Mouse (Mus musculus): ENCODE data around the gene Kcne1.

Kcne1 gene

DNA sequence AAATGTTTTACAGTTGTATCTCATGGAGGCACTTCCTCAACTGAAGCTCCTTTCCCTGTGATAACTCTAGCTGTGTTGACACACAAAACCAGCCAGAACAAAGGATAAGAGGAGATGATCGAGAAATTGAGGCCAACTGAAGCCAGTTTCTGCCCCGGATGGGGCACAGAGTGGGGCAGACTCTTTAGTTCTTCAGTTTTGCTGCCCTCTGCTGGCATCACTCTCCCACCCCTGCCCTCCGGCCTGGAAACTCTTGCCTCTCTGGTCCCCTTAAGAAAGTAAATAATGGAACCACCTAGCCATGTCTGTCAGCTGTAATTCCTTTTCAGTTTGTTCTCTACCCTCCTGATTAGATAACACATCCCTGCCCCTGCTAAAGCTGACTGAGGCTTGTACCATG lies 51.3 kb downstream of the Kcne1 start:
- no peak for DNase-seq (ENCODE audit: low spot score)

DNA sequence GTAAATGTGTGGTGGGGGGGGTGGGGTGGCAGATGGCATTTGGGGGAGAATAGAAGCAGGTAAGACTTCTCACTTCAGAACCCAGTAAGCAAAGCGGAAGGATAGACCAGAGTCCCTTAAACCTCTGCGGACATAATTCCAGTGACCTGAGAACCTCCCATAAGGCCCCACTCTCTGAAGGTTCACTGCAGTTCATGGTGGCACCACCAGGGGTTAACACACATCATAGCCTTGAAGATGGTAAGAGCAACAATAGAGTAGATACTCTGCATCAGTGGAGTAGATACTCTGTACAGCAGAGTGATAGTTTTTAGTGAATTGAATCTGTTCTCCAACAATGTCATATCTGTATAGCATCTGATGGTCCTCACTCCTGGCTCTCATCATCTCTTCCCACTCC lies 53.7 kb downstream of the Kcne1 start:
- DNase-seq (ENCODE audit: low spot score) = no peak

DNA sequence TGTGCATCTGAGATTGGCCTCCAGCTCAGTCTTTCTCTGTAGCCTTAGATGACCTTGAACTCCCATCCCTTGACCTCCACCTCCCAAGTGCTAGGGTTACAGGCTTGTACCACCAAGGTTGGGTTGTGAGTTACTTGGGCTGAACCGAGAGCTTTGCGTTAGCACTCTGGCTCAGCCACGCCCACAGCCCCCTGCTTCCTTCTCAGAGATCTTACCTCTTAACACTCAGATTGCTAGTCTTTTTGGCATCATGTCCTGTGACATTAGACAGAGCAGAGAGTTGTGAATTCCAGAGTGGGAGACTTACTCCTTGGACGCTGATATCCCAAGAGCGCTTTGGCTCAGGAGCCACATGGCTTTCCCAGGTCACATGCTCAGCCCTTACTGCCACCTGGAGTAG lies 56.8 kb downstream of the Kcne1 start:
- DNase-seq (ENCODE audit: low spot score) = no peak

DNA sequence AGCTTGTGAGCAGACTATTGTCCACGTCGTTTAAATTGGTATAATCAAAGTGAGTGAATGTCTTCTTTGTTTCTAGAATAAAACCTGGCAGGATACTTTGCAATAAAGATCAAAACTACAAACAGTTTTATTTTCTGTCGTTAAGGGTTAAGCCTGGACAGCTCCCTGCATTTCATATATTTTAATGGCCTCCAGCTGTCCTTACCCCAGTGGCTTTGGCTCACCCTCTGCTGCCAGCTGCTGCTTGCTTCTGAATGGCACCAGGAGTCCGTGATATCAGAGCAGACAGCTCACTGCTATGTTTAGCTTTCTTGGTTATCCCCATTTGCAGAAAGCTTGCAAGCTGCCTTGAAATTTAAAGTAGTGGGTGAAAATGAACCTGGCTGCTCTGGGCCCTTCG lies 57.3 kb downstream of the Kcne1 start:
- no peak for DNase-seq (ENCODE audit: low spot score)

DNA sequence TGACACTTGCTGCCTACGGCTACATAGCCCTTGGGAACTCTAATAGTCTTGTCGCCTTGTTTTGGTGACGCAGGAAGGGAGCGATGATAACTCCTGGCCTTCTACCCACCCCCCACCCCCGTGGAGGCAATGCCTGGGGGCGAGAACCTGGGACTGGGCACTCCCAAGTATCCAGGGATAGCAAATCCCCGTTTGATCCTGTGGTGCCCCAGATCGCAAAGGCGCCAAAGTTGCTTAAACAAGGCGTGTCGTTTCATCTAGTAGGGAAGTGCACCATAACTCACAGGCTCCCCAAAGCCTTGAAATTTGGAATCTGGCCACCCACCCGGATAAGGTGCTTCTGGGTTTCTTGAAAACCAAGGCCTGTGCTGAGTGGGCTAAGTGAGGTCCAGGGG lies 57.9 kb downstream of the Kcne1 start:
- DNase-seq (ENCODE audit: low spot score) = no peak

DNA sequence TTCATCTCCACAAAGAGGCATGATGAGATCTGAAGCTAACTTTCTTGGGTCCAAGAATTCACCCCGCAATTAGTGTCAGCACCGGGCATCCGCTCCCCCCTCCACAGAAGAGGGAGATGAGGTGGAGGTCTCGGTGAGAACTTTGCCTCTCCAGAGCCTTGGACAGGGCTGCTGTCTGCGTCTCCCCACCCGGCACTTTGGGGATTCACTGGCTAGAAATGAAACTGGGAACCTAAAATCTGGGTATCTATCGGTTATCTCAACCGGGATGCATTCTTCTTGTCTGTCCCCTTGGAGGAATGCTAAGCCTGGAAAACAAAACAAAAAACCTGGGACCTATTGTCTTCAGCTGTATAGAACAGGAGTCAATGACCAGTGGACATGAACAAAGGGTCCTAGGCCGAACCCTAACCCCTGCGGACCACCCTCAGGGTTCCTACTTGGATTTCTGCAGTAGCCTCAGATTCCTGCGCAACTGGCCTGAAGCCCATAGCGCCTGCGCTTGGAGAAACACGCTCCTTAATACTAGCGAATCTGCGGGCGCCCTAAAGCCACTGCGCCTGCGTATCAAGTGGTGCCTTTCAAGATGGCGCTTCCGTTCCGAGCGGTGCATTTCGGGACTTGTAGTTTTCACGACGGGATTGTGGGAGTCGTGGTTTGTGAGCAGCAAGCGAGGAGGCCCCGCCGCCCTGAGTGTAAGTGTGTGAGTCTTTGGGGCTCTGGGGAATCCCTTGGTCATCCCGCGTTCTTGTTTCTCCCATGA lies 58.4 kb downstream of the Kcne1 start, which contains the start of gene Smim11:
Gene Smim11 (plus strand): TSS at position 638 of the 763 bp plus-strand sequence.
- DNase-seq (ENCODE audit: low spot score) = peak; percentile 92

Measured in left cerebral cortex, adult 11 months (tissue).